Mouse (Mus musculus) kidney, adult 2 months (tissue): ENCODE results near the gene Rab8b.

ENCODE experiments used
- CTCF ChIP-seq: fragments of 200-500 bp; conservative IDR thresholded peaks from 2 replicates; pipeline ENCODE4 v1.5.1; 2011; ENCODE audit warnings: low read depth, mild to moderate bottlenecking, control low read depth, low read length, moderate library complexity, mixed read lengths; ENCODE audit not compliant: insufficient read depth, insufficient read length
- POLR2A ChIP-seq: fragments of 200-500 bp; IDR thresholded peaks from one replicate; pipeline ENCODE4 v1.6.1; 2011; ENCODE audit warnings: low read depth, low read length, control low read depth

DNA sequence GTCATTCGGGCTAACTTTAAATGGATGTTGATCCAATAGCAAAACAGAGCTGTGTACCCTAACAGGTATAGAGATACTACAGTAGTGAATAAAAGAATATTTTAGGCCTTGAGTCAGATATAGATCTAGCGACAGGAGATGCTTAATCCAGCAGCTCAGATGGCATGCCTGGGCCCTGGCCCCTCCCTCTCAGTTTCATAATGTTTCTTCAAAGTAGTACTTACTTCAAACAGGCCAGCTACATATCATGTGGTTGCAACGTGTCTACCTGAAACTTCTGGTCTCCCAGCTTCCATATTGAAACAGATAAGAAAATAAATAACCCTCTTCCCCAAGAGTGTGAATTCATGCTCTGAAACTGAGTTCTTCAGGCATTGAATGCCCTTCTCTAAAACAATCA is 6.4 kb upstream of the Rab8b start:
- TF ChIP-seq CTCF (no peak), POLR2A (no peak)
